Mouse (Mus musculus): ENCODE measurements around the gene Psors1c2. TPM values are rescaled to one million over a fixed set of nuclear protein-coding genes. Genes with fewer than 3 reads are reported as not detected.

Psors1c2 gene
- polyA plus RNA-seq, 1 experiment from 2014 or later, result 0.80 TPM

GRCm38 (mm10) chr17:35550143-35550494 lies 17.1 kb downstream of the Psors1c2 start:
- H3K4me2 ChIP-seq (replicated peaks), result peak overlapping the region; percentile 31
- no peak overlapping the region for H3K9ac ChIP-seq

GRCm38 (mm10) chr17:35550871-35551270 lies 17.9 kb downstream of the Psors1c2 start:
- Histone ChIP-seq H3K27me3 (replicated peaks) (no peaks in the 10 kb centered on the region), H3K27ac (0 out of 2 replicates have a peak overlapping the region, but pooled peaks have one; percentile 27), H3K4me2 (replicated peaks) (no peak overlapping the region), H3K9me3 (no peaks in the 10 kb centered on the region), H3K4me1 (replicated peaks) (peaks cover 2% of the 10 kb centered on the region; the same call in 1 of the 2 replicates), H3K4me3 (replicated peaks) (no peak overlapping the region), H3K36me3 (no peaks in the 10 kb centered on the region), H3K9ac (no peak overlapping the region)
- ATAC-seq, result peak; percentile 46
- WGBS, result 39% methylated on average over 8 of the region's 8 CpGs

More at GRCm38 (mm10) chr17:35550143-35550494, 17.1 kb downstream of the Psors1c2 start:
- no peak overlapping the region for H3K4me3 ChIP-seq (replicated peaks)
- WGBS, result 93% methylated on average over 4 of the region's 4 CpGs
- H3K4me1 ChIP-seq (replicated peaks), result peaks cover 2% of the 10 kb centered on the region; the same call in 1 of the 2 replicates
- no peaks in the 10 kb centered on the region for H3K27me3 ChIP-seq (replicated peaks)
- peak overlapping the region; percentile 87 for H3K27ac ChIP-seq
- H3K9me3 ChIP-seq, result no peaks in the 10 kb centered on the region
- H3K36me3 ChIP-seq, result no peaks in the 10 kb centered on the region
- no peak for ATAC-seq

GRCm38 (mm10) chr17:35551881-35552414 lies 18.9 kb downstream of the Psors1c2 start, which contains the start of gene Cdsn:
Gene Cdsn, plus strand, starts transcription at chr17:35552128.
- Histone ChIP-seq H3K27ac (0 out of 2 replicates have a peak within 1 kb of the TSS, but pooled peaks have one; percentile 27), H3K4me2 (replicated peaks) (no peak within 1 kb of the TSS), H3K36me3 (no peaks in the 10 kb centered on the region), H3K4me1 (replicated peaks) (peaks cover 2% of the 10 kb centered on the region), H3K9me3 (no peaks in the 10 kb centered on the region), H3K27me3 (replicated peaks) (no peaks in the 10 kb centered on the region), H3K4me3 (replicated peaks) (no peak within 1 kb of the TSS), H3K9ac (no peak within 1 kb of the TSS)
- ATAC-seq, result no peak
- WGBS, result 80% methylated on average over 10 of the region's 10 CpGs

GRCm38 (mm10) chr17:35554321-35554720 lies 21.3 kb downstream of the Psors1c2 start:
- no peak overlapping the region for H3K4me3 ChIP-seq (replicated peaks)
- no peak for ATAC-seq
- no peak overlapping the region for H3K27ac ChIP-seq
- no peaks in the 10 kb centered on the region for H3K27me3 ChIP-seq (replicated peaks)
- H3K9me3 ChIP-seq, result no peaks in the 10 kb centered on the region
- whole genome bisulfite sequencing, result 76% methylated on average over 5 of the region's 5 CpGs
- H3K36me3 ChIP-seq, result no peaks in the 10 kb centered on the region
- H3K4me1 ChIP-seq (replicated peaks), result peaks cover 2% of the 10 kb centered on the region
- H3K9ac ChIP-seq, result no peak overlapping the region
- H3K4me2 ChIP-seq (replicated peaks), result no peak overlapping the region

- ATAC-seq, result no peak
- no peak overlapping the region for H3K9ac ChIP-seq
- no peak overlapping the region for H3K4me2 ChIP-seq (replicated peaks)
- WGBS, result 92% methylated on average over 18 of the region's 18 CpGs
- no peak overlapping the region for H3K27ac ChIP-seq
- peaks cover 2% of the 10 kb centered on the region for H3K4me1 ChIP-seq (replicated peaks)
- H3K4me3 ChIP-seq (replicated peaks), result no peak overlapping the region
- no peaks in the 10 kb centered on the region for H3K9me3 ChIP-seq
- H3K27me3 ChIP-seq (replicated peaks), result no peaks in the 10 kb centered on the region
- no peaks in the 10 kb centered on the region for H3K36me3 ChIP-seq
These were observed 21.9 kb downstream of the Psors1c2 start for GRCm38 (mm10) chr17:35554761-35555397.

- WGBS, result 87% methylated on average over 13 of the region's 13 CpGs
- no peak overlapping the region for H3K27ac ChIP-seq
These were observed 23.3 kb downstream of the Psors1c2 start for GRCm38 (mm10) chr17:35556186-35556765.

GRCm38 (mm10) chr17:35556812-35557211 lies 23.8 kb downstream of the Psors1c2 start:
- Histone ChIP-seq H3K36me3 (no peaks in the 10 kb centered on the region), H3K27ac (no peak overlapping the region), H3K4me2 (replicated peaks) (no peak overlapping the region), H3K27me3 (replicated peaks) (no peaks in the 10 kb centered on the region), H3K4me1 (replicated peaks) (no peaks in the 10 kb centered on the region; the same call in 1 of the 2 replicates), H3K4me3 (replicated peaks) (no peak overlapping the region), H3K9me3 (no peaks in the 10 kb centered on the region), H3K9ac (no peak overlapping the region)
- WGBS, result 20% methylated on average over 5 of the region's 5 CpGs
- peak; percentile 89 for ATAC-seq

More at GRCm38 (mm10) chr17:35556186-35556765, 23.3 kb downstream of the Psors1c2 start:
- Histone ChIP-seq H3K36me3 (no peaks in the 10 kb centered on the region), H3K4me3 (replicated peaks) (no peak overlapping the region), H3K9ac (no peak overlapping the region), H3K9me3 (no peaks in the 10 kb centered on the region), H3K27me3 (replicated peaks) (no peaks in the 10 kb centered on the region), H3K4me2 (replicated peaks) (no peak overlapping the region), H3K4me1 (replicated peaks) (no peaks in the 10 kb centered on the region; the same call in none of the 2 replicates)
- ATAC-seq, result no peak

- no peak overlapping the region for H3K9ac ChIP-seq
- no peak overlapping the region for H3K4me2 ChIP-seq (replicated peaks)
- ATAC-seq, result peak; percentile 31
- no peaks in the 10 kb centered on the region; the same call in 1 of the 2 replicates for H3K4me1 ChIP-seq (replicated peaks)
- H3K27me3 ChIP-seq (replicated peaks), result no peaks in the 10 kb centered on the region
- H3K4me3 ChIP-seq (replicated peaks), result no peak overlapping the region
- no peaks in the 10 kb centered on the region for H3K36me3 ChIP-seq
- WGBS, result 58% methylated on average over 9 of the region's 9 CpGs
- H3K9me3 ChIP-seq, result no peaks in the 10 kb centered on the region
- no peak overlapping the region for H3K27ac ChIP-seq
These were observed 24.4 kb downstream of the Psors1c2 start for GRCm38 (mm10) chr17:35557351-35557750.

GRCm38 (mm10) chr17:35558216-35558615 lies 25.2 kb downstream of the Psors1c2 start:
- Histone ChIP-seq H3K36me3 (no peaks in the 10 kb centered on the region), H3K9me3 (no peaks in the 10 kb centered on the region), H3K27me3 (replicated peaks) (no peaks in the 10 kb centered on the region), H3K4me2 (replicated peaks) (no peak overlapping the region), H3K27ac (no peak overlapping the region), H3K9ac (no peak overlapping the region), H3K4me1 (replicated peaks) (no peaks in the 10 kb centered on the region; the same call in 1 of the 2 replicates), H3K4me3 (replicated peaks) (no peak overlapping the region)
- no peak for ATAC-seq
- 60% methylated on average over 8 of the region's 8 CpGs for WGBS

- no peaks in the 10 kb centered on the region for H3K36me3 ChIP-seq
- no peaks in the 10 kb centered on the region for H3K9me3 ChIP-seq
- ATAC-seq, result no peak
- peaks cover 3% of the 10 kb centered on the region for H3K4me1 ChIP-seq (replicated peaks)
- WGBS, result 65% methylated on average over 3 of the region's 3 CpGs
- H3K27ac ChIP-seq, result no peak within 1 kb of the TSS
- H3K4me2 ChIP-seq (replicated peaks), result no peak within 1 kb of the TSS
- H3K4me3 ChIP-seq (replicated peaks), result no peak within 1 kb of the TSS
- no peak within 1 kb of the TSS for H3K9ac ChIP-seq
- peaks cover 20% of the 10 kb centered on the region for H3K27me3 ChIP-seq (replicated peaks)
These were observed 34.1 kb downstream of the Psors1c2 start, which contains the start of gene 2300002M23Rik for GRCm38 (mm10) chr17:35567150-35567549. Gene 2300002M23Rik, plus strand, starts transcription at chr17:35567450.

- no peak for ATAC-seq
- no peaks in the 10 kb centered on the region for H3K9me3 ChIP-seq
- H3K27me3 ChIP-seq (replicated peaks), result peaks cover 20% of the 10 kb centered on the region
- H3K4me1 ChIP-seq (replicated peaks), result peaks cover 3% of the 10 kb centered on the region
- no peak overlapping the region for H3K27ac ChIP-seq
- no peak overlapping the region for H3K9ac ChIP-seq
- no peak overlapping the region for H3K4me3 ChIP-seq (replicated peaks)
- H3K4me2 ChIP-seq (replicated peaks), result no peak overlapping the region
- H3K36me3 ChIP-seq, result no peaks in the 10 kb centered on the region
- WGBS, result 24% methylated on average over 9 of the region's 9 CpGs
These were observed 34.8 kb downstream of the Psors1c2 start for GRCm38 (mm10) chr17:35567767-35568166.

- no peak overlapping the region for H3K27ac ChIP-seq
- ATAC-seq, result 0 out of 2 replicates have a peak, but pooled peaks have one; percentile 31
- H3K9me3 ChIP-seq, result no peaks in the 10 kb centered on the region
- 7% methylated on average over 28 of the region's 28 CpGs for WGBS
- H3K36me3 ChIP-seq, result no peaks in the 10 kb centered on the region
- H3K4me1 ChIP-seq (replicated peaks), result peaks cover 3% of the 10 kb centered on the region
- H3K4me3 ChIP-seq (replicated peaks), result peak overlapping the region; percentile 17
- H3K4me2 ChIP-seq (replicated peaks), result peak overlapping the region; percentile 55
- peaks cover 20% of the 10 kb centered on the region for H3K27me3 ChIP-seq (replicated peaks)
- no peak overlapping the region for H3K9ac ChIP-seq
These were observed 36.3 kb downstream of the Psors1c2 start for GRCm38 (mm10) chr17:35569091-35569944.
